Mouse (Mus musculus) olfactory bulb, adult 2 months (tissue): Measurements from ENCODE around the gene Slc7a6.

Source experiments
- CTCF ChIP-seq: fragments of 200-500 bp; IDR thresholded peaks from 2 replicates; pipeline ENCODE4 v1.5.1; 2012; ENCODE audit warnings: low read depth, mild to moderate bottlenecking, low read length, moderate library complexity; ENCODE audit not compliant: insufficient read depth
- POLR2A ChIP-seq: fragments of 200-500 bp; IDR thresholded peaks from 2 replicates; pipeline ENCODE4 v1.6.1; 2012; ENCODE audit warnings: mild to moderate bottlenecking, low read depth, low read length, moderate library complexity; ENCODE audit not compliant: insufficient read depth

DNA sequence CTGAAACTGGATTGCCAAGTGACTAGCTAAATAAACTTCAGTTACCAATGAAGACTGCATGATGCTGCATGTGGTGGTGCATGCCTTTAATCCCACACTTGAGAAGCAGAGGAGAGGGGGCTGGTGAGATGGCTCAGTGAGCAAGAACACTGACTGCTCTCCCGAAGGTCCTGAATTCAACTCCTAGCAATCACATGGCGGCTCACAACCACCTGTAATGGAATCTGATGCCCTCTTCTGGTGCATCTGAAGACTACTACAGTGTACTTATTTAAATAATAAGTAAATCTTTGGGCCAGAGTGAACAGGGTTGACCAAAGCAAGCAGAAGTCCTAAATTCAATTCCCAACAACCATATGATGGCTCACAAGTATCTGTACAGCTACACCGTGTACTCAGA, 45.2 kb upstream of the Slc7a6 start:
- TF ChIP-seq CTCF (no peak), POLR2A (no peak)
